Mouse (Mus musculus): ENCODE results near the gene Plscr2.

DNA sequence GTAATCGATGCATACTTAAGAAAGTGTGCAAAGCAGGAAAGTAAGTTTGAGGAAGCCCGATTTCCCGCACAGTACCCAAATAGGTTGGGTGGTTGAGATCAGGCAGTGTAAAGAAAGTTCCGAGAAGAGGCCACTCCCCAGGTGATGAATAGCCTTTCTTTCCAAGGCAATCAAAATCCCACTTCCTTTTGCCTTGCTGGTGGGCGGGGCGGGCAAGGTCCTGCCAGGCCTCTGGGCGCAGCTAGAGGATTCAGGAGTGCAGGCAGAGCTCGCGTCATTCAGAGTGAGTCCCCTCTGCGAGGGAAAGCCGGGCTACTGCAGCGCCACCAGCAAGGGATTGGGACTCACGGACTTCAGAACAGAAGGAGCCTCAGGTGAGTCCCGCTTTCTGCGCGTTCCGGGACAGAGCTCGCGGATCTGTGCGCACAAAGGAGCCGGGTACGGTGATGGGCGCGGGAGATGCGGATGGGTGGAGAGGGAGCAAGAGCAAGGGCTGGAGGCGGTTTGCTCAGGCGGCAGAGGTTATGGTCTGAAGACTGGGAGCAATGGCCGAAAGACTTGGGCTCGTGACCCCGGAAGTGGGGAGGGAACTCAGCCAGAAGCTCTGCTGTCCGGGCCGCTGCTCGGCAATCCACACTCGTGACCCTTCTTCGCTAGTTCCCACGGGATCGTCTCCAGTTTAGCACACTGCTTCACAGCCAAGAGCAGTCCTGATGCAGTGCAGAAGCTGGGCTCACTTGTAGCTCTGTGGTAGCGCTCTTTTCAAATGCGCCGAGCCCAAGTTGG lies 25.2 kb upstream of the Plscr2 start:
- TF ChIP-seq POLR2A (IDR thresholded peaks at IDR 0.05; ENCODE audit: control insufficient read depth, extremely low read depth, insufficient read depth, low read length, poor library complexity) (peak; percentile 41; the same call in 1 of the 2 replicates), CTCF (IDR thresholded peaks at IDR 0.05; ENCODE audit: borderline replicate concordance, control insufficient read depth, extremely low read depth, insufficient read depth, low read length, poor library complexity) (no peak)

Data from thymus, adult 2 months (tissue).